Mouse (Mus musculus): ENCODE measurements at regions not wholly inside any gene's neighbourhood (a gene's known extent, or its start where the extent isn't known, plus 50 kb on each side); places are given as distances from the start of the nearest gene placed in this dataset.
A peak's percentile ranks its signal among the peaks of the same experiment; 100 is the strongest.

- Histone ChIP-seq H3K9me3 (ENCODE audit: low read length) (no peaks in the 10 kb centered on the region), H3K4me3 (ENCODE audit: low read depth, low read length) (no peak overlapping the region), H3K4me2 (ENCODE audit: low read depth) (no peak overlapping the region), H3K9ac (no peak overlapping the region), H3K27me3 (ENCODE audit: insufficient read depth, low read length) (no peaks in the 10 kb centered on the region), H3K36me3 (ENCODE audit: insufficient read depth) (no peaks in the 10 kb centered on the region), H3K4me1 (ENCODE audit: insufficient read depth) (0 out of 2 replicates have a peak, but pooled peaks cover 4% of the 10 kb centered on the region), H3K27ac (ENCODE audit: low read depth, low read length) (no peak overlapping the region)
- WGBS, result 94% methylated on average over 4 of the region's 4 CpGs
- DNase-seq, result no peak
- TF ChIP-seq CTCF (IDR thresholded peaks at IDR 0.05; ENCODE audit: low read depth), result 0 out of 2 replicates have a peak, but pooled peaks have one; percentile 19
- ATAC-seq, result no peak
Observed at GRCm38 (mm10) chr3:39461561-39461960, 574.8 kb downstream of the Fat4 start.

- 70% methylated on average over 3 of the region's 3 CpGs for WGBS
- H3K4me1 ChIP-seq (ENCODE audit: insufficient read depth), result no peaks in the 10 kb centered on the region
- no peak overlapping the region for H3K9ac ChIP-seq
- DNase-seq, result no peak
- H3K36me3 ChIP-seq (ENCODE audit: insufficient read depth), result no peaks in the 10 kb centered on the region
- ATAC-seq, result no peak
- no peak overlapping the region for H3K4me2 ChIP-seq (ENCODE audit: low read depth)
- no peaks in the 10 kb centered on the region for H3K27me3 ChIP-seq (ENCODE audit: insufficient read depth, low read length)
- no peak overlapping the region for H3K4me3 ChIP-seq (ENCODE audit: low read depth, low read length)
- no peak overlapping the region for H3K27ac ChIP-seq (ENCODE audit: low read depth, low read length)
- no peaks in the 10 kb centered on the region for H3K9me3 ChIP-seq (ENCODE audit: low read length)
- no peak for TF ChIP-seq CTCF (IDR thresholded peaks at IDR 0.05; ENCODE audit: low read depth)
Observed at GRCm38 (mm10) chr3:39465811-39466210, 579.1 kb downstream of the Fat4 start.

GRCm38 (mm10) chr3:39489392-39489791 is 602.7 kb downstream of the Fat4 start:
- no peaks in the 10 kb centered on the region for H3K9me3 ChIP-seq (ENCODE audit: low read length)
- TF ChIP-seq CTCF (IDR thresholded peaks at IDR 0.05; ENCODE audit: low read depth), result no peak
- DNase-seq (no peak), ATAC-seq (no peak)
- H3K27ac ChIP-seq (ENCODE audit: low read depth, low read length), result no peak overlapping the region
- 76% methylated on average over 7 of the region's 7 CpGs for WGBS
- no peak overlapping the region for H3K9ac ChIP-seq
- H3K4me3 ChIP-seq (ENCODE audit: low read depth, low read length), result no peak overlapping the region
- H3K27me3 ChIP-seq (ENCODE audit: insufficient read depth, low read length), result no peaks in the 10 kb centered on the region
- H3K4me2 ChIP-seq (ENCODE audit: low read depth), result no peak overlapping the region
- no peaks in the 10 kb centered on the region for H3K36me3 ChIP-seq (ENCODE audit: insufficient read depth)
- H3K4me1 ChIP-seq (ENCODE audit: insufficient read depth), result no peaks in the 10 kb centered on the region

- Histone ChIP-seq H3K27ac (ENCODE audit: low read depth, low read length) (no peak overlapping the region), H3K9ac (no peak overlapping the region), H3K36me3 (ENCODE audit: insufficient read depth) (no peaks in the 10 kb centered on the region), H3K4me1 (ENCODE audit: insufficient read depth) (no peaks in the 10 kb centered on the region), H3K4me3 (ENCODE audit: low read depth, low read length) (no peak overlapping the region), H3K4me2 (ENCODE audit: low read depth) (no peak overlapping the region), H3K27me3 (ENCODE audit: insufficient read depth, low read length) (no peaks in the 10 kb centered on the region), H3K9me3 (ENCODE audit: low read length) (0 out of 2 replicates have a peak, but pooled peaks cover 3% of the 10 kb centered on the region)
- WGBS, result 92% methylated on average over 3 of the region's 3 CpGs
- ATAC-seq, result no peak
- DNase-seq, result no peak
- TF ChIP-seq CTCF (IDR thresholded peaks at IDR 0.05; ENCODE audit: low read depth), result no peak
Observed at GRCm38 (mm10) chr3:39494363-39494762, 607.6 kb downstream of the Fat4 start.

- no peaks in the 10 kb centered on the region for H3K36me3 ChIP-seq (ENCODE audit: insufficient read depth)
- 91% methylated on average over 5 of the region's 5 CpGs for WGBS
- TF ChIP-seq CTCF (IDR thresholded peaks at IDR 0.05; ENCODE audit: low read depth), result no peak
Observed at GRCm38 (mm10) chr3:39528087-39528486, 641.3 kb downstream of the Fat4 start.

GRCm38 (mm10) chr3:39537515-39537914 is 650.8 kb downstream of the Fat4 start:
- no peaks in the 10 kb centered on the region for H3K27me3 ChIP-seq (ENCODE audit: insufficient read depth, low read length)
- ATAC-seq, result no peak
- TF ChIP-seq CTCF (IDR thresholded peaks at IDR 0.05; ENCODE audit: low read depth), result no peak
- H3K4me3 ChIP-seq (ENCODE audit: low read depth, low read length), result no peak overlapping the region
- H3K4me1 ChIP-seq (ENCODE audit: insufficient read depth), result no peaks in the 10 kb centered on the region
- H3K27ac ChIP-seq (ENCODE audit: low read depth, low read length), result no peak overlapping the region
- DNase-seq, result no peak
- 46% methylated on average over 2 of the region's 2 CpGs for WGBS
- H3K9ac ChIP-seq, result no peak overlapping the region
- no peak overlapping the region for H3K4me2 ChIP-seq (ENCODE audit: low read depth)
- H3K36me3 ChIP-seq (ENCODE audit: insufficient read depth), result no peaks in the 10 kb centered on the region
- no peaks in the 10 kb centered on the region for H3K9me3 ChIP-seq (ENCODE audit: low read length)

More at GRCm38 (mm10) chr3:39528087-39528486, 641.3 kb downstream of the Fat4 start:
- Histone ChIP-seq H3K27ac (ENCODE audit: low read depth, low read length) (no peak overlapping the region), H3K27me3 (ENCODE audit: insufficient read depth, low read length) (no peaks in the 10 kb centered on the region), H3K4me1 (ENCODE audit: insufficient read depth) (no peaks in the 10 kb centered on the region), H3K9ac (no peak overlapping the region), H3K9me3 (ENCODE audit: low read length) (no peaks in the 10 kb centered on the region), H3K4me3 (ENCODE audit: low read depth, low read length) (no peak overlapping the region), H3K4me2 (ENCODE audit: low read depth) (no peak overlapping the region)
- DNase-seq, result no peak
- no peak for ATAC-seq

GRCm38 (mm10) chr3:39540530-39541118 is 653.9 kb downstream of the Fat4 start:
- Histone ChIP-seq H3K4me2 (ENCODE audit: low read depth) (no peak overlapping the region), H3K27me3 (ENCODE audit: insufficient read depth, low read length) (no peaks in the 10 kb centered on the region), H3K36me3 (ENCODE audit: insufficient read depth) (no peaks in the 10 kb centered on the region), H3K9ac (no peak overlapping the region), H3K27ac (ENCODE audit: low read depth, low read length) (no peak overlapping the region), H3K9me3 (ENCODE audit: low read length) (no peaks in the 10 kb centered on the region), H3K4me3 (ENCODE audit: low read depth, low read length) (no peak overlapping the region), H3K4me1 (ENCODE audit: insufficient read depth) (no peaks in the 10 kb centered on the region)
- DNase-seq (no peak), ATAC-seq (no peak)
- TF ChIP-seq CTCF (IDR thresholded peaks at IDR 0.05; ENCODE audit: low read depth), result no peak
- 89% methylated on average over 7 of the region's 7 CpGs for WGBS

Measured in forebrain, postnatal 0 days (tissue).